Mouse (Mus musculus) spleen, adult 2 months (tissue): ENCODE measurements around the gene Armc9. TPM values are rescaled to one million over a fixed set of nuclear protein-coding genes. Genes with fewer than 3 reads are reported as not detected.

ENCODE experiments used
- DNase-seq, 2 experiments: peaks; one replicate each; pipeline versions ENCODE4 v3.0.0 to v3.0.0-alpha.2; 2012 to 2021; ENCODE audit warnings: low spot score in 2 of 2, low read depth in 1 of 2
- H3K27ac ChIP-seq: fragments of 200-500 bp; 2 replicates; pipeline ENCODE4 v1.5.1; 2012; ENCODE audit warnings: low read length, inconsistent platforms; ENCODE audit not compliant: insufficient read depth
- H3K27me3 ChIP-seq: fragments of 200-500 bp; 2 replicates; pipeline ENCODE4 v1.6.1; 2012; ENCODE audit warnings: mild to moderate bottlenecking, moderate library complexity, low read length, inconsistent platforms; ENCODE audit not compliant: control insufficient read depth, insufficient read depth
- H3K36me3 ChIP-seq: fragments of 200-500 bp; 2 replicates; pipeline ENCODE4 v1.6.1; 2012; ENCODE audit warnings: mild to moderate bottlenecking, low read length, inconsistent platforms; ENCODE audit not compliant: control insufficient read depth, insufficient read depth
- H3K4me1 ChIP-seq: fragments of 200-500 bp; 2 replicates; pipeline ENCODE4 v1.6.1; 2011; ENCODE audit warnings: inconsistent platforms; ENCODE audit not compliant: control insufficient read depth, insufficient read depth, insufficient read length
- H3K4me3 ChIP-seq: fragments of 200-500 bp; 2 replicates; pipeline ENCODE4 v1.5.1; 2011; ENCODE audit warnings: mild to moderate bottlenecking, inconsistent platforms; ENCODE audit not compliant: insufficient read depth, insufficient read length; ENCODE audit errors: extremely low read depth
- CTCF ChIP-seq: fragments of 200-500 bp; IDR thresholded peaks from 2 replicates; pipeline ENCODE4 v1.5.1; 2011; ENCODE audit warnings: mild to moderate bottlenecking, inconsistent platforms; ENCODE audit not compliant: insufficient read depth, insufficient read length, insufficient replicate concordance; ENCODE audit errors: extremely low read depth
- POLR2A ChIP-seq: fragments of 200-500 bp; IDR thresholded peaks from 2 replicates; pipeline ENCODE4 v1.6.1; 2011; ENCODE audit warnings: low read depth, low read length, inconsistent platforms
- WGBS: fragments of 180-500 bp; shearing (Covaris S2); methylation state at CpG from one replicate; pipeline ENCODE4 v1.1.7; 2018; 5-methylcytosine and 5-hydroxymethylcytosine counted together
- polyA plus RNA-seq: library from polyadenylated mRNA; depleted of rRNA; stranded (reverse); fragments of >200 nt; gene quantifications from 2 replicates; pipeline ENCODE4 v1.2.3, GENCODE M21; 2012; rRNA removed

Gene Armc9
- polyA plus RNA-seq, 1 experiment = 2.7 TPM

GRCm38 (mm10) chr1:86313772-86314125 is 159.2 kb downstream of the Armc9 start:
- Histone ChIP-seq H3K27ac (no peak overlapping the region), H3K4me1 (no peaks in the 10 kb centered on the region), H3K36me3 (no peaks in the 10 kb centered on the region), H3K27me3 (no peaks in the 10 kb centered on the region), H3K4me3 (no peak overlapping the region)
- no peak for TF ChIP-seq POLR2A
- peak; percentile 51; the same call in 1 of the 2 replicates for TF ChIP-seq CTCF
- peak in 1 of 2 experiments; percentile 52 for DNase-seq
- WGBS = 42% methylated on average over 15 of the region's 15 CpGs

GRCm38 (mm10) chr1:86320822-86321413 is 166.3 kb downstream of the Armc9 start:
- WGBS = 82% methylated on average over 7 of the region's 8 CpGs

More at GRCm38 (mm10) chr1:86320822-86321413, 166.3 kb downstream of the Armc9 start:
- TF ChIP-seq POLR2A = no peak
- no peaks in the 10 kb centered on the region for H3K4me1 ChIP-seq
- no peak overlapping the region for H3K4me3 ChIP-seq
- H3K27me3 ChIP-seq = no peaks in the 10 kb centered on the region
- no peaks in the 10 kb centered on the region for H3K36me3 ChIP-seq
- DNase-seq = no peak
- H3K27ac ChIP-seq = no peak overlapping the region

Other genes with a start within 250 kb of the Armc9 start
- 0.13 and 0.16 TPM in 2 replicates for gene 4933407L21Rik, start 226.3 kb upstream of the Armc9 start, polyA plus RNA-seq
- gene Gpr55, start 193.8 kb upstream of the Armc9 start, polyA plus RNA-seq = 1.2 and 2.1 TPM in 2 replicates
- gene Spata3, start 138.0 kb upstream of the Armc9 start, polyA plus RNA-seq = not detected in 2 replicates
- gene 2810459M11Rik, start 108.9 kb upstream of the Armc9 start, polyA plus RNA-seq = 0.07 TPM in 1 of 2 replicates, not detected in the other
- gene Psmd1, start 90.4 kb upstream of the Armc9 start, polyA plus RNA-seq = 19.8 and 21.1 TPM in 2 replicates
- gene Htr2b, start 42.8 kb upstream of the Armc9 start, polyA plus RNA-seq = not detected in 2 replicates
- gene Gm21972, start 21.1 kb upstream of the Armc9 start, polyA plus RNA-seq = 0.15 TPM in 1 of 2 replicates, not detected in the other
- 2.3 and 3.3 TPM in 2 replicates for gene B3gnt7, start 148.1 kb downstream of the Armc9 start, polyA plus RNA-seq
- gene Ncl, start 204.6 kb downstream of the Armc9 start, polyA plus RNA-seq = 8.5 and 9.1 TPM in 2 replicates